Mouse (Mus musculus) ES-Bruce4 (cell line): Measurements from ENCODE around the gene Cd86.

ENCODE experiments used
- CTCF ChIP-seq: IDR thresholded peaks from one replicate; pipeline ENCODE4 v1.8.1; 2011; ENCODE audit warnings: low read depth, low read length
- EP300 ChIP-seq: IDR thresholded peaks from 2 replicates; pipeline ENCODE4 v1.6.1; 2011; ENCODE audit warnings: low read depth, low read length; ENCODE audit not compliant: insufficient read depth
- POLR2A ChIP-seq: IDR thresholded peaks from one replicate; pipeline ENCODE4 v1.8.1; 2011; ENCODE audit warnings: low read length; ENCODE audit not compliant: insufficient read depth

- TF ChIP-seq CTCF (no peak), POLR2A (no peak), EP300 (no peak)
Observed at GRCm38 (mm10) chr16:36651174-36651766, 14.6 kb downstream of the Cd86 start.
